Mouse (Mus musculus): Measurements from ENCODE around the gene Ppfibp2.

Gene Ppfibp2

GRCm38 (mm10) chr7:107665221-107665585 lies 70.2 kb downstream of the Ppfibp2 start:
- DNase-seq = no peak

DNA sequence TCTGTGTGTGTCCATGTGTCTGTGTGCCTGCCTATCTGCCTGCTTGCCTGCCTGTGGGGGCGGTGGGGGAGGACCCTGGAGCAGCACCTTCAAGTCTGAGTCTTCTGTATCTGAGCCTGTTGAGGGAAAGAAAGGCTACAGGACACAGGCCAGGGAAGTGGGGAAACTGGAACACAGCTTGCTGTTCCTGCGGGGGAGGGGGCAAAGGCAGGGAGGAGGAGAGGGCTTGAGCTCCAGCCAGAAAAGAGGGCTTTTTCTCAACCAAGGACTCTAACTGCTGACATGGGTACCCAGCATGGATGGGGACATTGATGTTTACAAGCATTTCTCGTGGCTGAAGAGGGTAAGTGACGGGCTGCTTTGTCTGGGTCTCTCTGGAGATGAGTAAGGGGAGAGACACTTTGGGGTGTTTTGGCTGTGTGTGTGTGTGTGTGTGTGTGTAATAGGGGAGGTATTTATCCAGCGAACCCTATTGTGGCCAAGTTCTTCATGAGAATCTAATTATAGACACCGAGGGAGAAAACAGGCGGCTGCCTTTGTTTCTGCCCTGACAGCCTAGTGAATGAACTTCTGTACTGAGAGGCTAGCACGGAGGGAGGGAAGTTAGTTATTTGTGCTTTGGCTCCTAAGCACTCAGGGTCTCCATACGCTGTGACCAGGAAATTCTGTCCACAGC lies 70.7 kb downstream of the Ppfibp2 start:
- peak; percentile 69 for DNase-seq

GRCm38 (mm10) chr7:107666262-107666902 lies 71.4 kb downstream of the Ppfibp2 start:
- no peak for DNase-seq

DNA sequence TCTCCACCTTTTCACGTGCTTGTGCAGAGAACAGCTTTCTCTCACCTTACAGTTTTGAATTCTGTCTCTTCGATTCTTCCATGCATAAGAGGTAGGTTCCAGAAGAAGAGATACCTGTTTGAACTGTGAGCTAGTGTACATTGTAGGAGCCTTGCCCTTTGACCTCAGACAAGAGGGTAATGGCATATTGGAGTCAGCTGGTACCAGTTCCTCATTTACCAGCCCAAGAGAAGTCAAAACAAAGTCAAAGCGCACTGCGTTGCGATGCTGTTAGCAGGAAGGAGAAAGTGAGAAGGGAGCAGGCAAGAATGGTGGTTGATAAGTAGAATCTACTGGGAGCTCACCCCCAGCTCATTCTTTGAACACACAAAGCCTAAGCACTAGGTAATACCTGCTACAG lies 73.5 kb downstream of the Ppfibp2 start:
- DNase-seq = no peak

DNA sequence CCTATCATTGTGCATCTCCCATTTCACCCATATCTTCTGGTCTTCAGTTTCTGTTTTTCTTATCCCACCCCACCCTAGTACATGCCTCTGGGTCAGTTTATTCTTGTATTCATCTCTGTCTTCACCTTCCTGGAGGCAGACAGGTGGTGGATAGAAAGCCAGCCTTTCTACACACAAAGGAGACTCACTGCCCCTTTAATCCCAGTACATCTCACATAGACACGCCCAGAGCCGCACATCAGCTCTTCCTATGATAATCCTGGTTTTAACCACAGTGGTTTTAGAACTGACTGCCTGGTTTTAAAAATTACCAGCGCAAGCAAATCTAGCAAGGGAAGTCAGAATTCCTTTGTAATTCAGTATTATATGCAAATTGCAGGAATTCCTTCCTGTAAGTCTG lies 80.2 kb downstream of the Ppfibp2 start:
- DNase-seq = no peak

DNA sequence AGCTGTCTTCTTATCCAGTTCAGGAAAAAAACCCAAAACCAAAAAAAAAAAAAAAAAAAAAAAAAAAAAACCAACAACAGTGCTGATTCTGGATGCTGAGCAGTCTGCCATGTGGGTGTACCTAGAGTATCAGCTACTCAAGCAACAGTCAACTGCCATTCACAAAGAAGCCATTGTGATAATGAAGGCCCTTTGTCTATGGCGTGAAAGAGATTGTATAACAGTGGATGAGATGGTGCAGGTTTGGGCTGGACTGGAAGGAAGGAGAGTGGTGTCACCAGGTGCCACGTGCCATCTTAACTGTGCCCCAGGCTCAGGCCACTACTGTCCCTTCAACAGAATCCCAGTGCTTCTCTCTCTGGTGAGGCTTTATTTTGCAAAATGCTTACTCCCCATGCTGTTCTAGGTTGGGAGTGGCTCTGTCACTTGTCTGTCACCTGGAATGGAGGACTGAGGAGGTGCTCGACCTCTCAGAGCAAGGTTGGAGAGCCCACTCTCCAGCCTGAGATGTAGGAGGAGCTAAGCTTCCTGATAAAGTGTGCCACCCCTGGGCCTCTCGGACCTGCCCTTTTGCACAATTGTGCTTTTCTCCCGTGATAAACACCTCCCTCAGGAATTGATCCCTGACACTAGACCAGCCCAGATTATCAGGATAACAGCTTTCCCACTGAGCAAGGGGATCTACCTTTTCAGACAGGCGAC lies 85.3 kb downstream of the Ppfibp2 start:
- no peak for DNase-seq

DNA sequence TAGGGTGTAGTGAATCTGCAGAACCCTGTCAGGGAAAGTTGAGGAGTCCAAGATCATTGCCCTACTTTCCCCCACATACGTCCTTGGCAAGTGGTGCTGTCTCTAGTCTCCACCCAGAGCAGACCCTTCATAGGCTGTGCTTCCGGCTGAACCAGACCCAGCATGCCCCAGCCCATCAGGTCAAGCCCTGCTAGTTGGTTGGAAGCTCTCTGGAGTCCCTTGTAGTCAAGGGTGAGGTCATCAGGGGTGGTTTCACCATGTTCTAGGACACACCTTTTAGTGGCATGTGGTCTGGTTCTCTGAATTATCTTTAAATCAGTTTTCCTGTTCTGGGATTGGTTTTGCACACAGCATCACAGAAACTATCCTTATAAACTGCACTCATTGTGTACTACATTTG lies 86.3 kb downstream of the Ppfibp2 start:
- no peak for DNase-seq

GRCm38 (mm10) chr7:107683162-107683561 lies 88.2 kb downstream of the Ppfibp2 start:
- DNase-seq = no peak

- DNase-seq = no peak
These were observed 88.6 kb downstream of the Ppfibp2 start for GRCm38 (mm10) chr7:107683622-107684021.

DNA sequence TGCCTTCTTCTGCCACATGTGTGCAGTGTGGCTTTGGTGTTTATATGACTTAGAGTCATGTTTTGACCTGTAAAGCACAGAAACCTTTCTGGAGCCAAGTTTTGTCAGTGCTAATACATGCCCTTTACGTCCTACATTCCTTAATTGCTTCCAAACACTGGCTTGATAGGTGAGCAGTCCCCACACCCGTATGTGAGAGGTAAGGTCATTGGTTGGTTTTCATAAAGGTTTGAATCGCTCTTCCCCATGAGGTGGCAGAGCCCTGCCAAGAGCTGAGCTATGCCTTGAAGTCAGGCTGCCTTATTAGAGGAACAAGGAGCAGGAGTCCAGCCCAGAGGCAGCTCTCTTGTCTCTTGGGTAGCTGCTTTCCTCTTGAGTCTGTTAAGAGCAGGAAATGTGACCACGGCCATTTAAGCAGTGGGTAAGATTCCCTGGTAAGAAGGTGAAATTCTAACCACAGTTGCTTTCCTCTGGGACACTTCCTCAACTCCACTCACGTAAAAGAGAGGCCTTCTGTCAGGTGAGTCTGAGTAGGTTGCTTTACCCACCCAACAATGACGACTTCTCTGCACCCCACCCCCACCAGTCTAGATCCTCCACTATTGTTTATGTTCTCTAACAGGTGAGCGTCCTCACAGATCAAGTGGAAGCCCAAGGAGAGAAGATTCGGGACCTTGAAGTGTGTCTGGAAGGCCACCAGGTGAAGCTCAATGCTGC lies 90.4 kb downstream of the Ppfibp2 start:
- no peak for DNase-seq

GRCm38 (mm10) chr7:107685955-107686285 lies 90.9 kb downstream of the Ppfibp2 start:
- DNase-seq = no peak

GRCm38 (mm10) chr7:107687412-107687811 lies 92.4 kb downstream of the Ppfibp2 start:
- no peak for DNase-seq

DNA sequence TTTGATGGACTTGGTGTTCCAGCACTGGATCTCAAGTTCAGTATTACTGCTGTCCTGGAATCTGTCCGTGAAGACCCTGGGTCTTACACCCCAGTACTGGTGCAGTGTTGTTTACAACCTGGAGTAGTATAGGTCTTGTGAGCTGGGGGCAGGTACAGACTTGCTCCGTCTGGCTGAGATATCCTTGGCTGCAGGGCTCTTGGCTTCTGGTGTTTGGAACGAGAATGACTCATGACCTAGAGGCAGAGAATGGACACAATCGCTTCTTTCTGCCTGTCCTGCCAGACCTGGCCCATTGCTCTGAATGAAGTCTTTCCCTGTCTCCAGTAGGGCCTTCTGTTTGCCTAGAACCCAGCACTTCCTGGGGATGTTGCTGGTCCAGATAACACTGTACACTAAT lies 93.0 kb downstream of the Ppfibp2 start:
- no peak for DNase-seq

DNA sequence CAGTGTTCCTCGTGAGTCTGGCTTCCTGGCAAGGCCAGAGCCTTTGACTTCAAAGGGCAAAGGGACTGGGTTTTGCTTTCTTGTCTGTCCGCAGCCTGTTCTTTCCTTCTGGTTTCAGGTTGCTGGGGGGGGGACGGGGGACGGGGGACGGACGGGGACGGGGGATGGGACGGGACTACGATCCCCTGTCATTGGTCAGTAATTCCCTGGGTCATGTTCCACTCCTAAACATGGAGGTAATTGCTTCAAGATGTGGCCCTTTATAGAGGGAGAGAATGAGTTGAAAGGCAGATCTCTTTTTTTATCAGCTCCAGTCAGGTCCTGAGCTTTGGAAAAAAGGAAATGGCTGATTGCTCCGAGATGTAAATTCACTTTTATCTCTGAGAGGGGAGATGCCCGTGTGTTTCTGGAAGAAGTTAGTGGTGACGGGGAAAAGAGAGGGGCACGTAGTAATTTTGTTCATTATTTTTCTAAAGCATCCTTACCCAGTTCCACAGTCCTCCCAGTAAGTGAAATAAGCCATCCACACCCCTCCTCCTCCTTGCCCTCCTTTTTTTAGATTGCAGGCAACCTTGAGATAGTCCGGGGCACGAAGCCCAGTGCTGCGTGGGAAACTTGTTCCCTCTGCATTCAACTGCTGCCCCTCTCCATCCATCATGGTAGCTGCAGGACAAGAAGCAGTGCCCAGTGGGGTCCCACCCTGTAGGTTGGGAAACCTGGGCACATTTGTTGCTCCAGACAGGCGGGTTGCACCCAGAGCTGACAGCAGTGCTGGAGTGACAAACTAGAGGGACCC lies 95.6 kb downstream of the Ppfibp2 start:
- no peak for DNase-seq

DNA sequence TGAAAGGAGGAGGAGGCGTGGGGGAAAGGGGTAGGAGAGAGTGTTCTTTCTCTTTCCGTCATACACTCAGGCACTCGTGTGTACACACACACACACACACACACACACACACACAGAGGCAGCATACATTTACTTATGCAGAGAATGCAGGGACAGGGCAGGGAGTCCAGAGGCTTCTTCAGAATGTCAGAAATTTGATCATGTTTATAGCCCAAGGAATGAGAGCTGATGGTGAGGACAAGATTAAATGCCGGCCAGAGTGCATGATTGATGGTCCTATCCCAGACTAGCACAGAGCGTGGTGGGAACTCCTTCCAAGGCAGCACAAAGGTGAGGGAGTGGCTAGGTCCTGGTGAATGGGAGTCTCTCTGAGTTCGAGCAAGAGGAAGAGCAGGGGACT lies 96.5 kb downstream of the Ppfibp2 start:
- DNase-seq = no peak

DNA sequence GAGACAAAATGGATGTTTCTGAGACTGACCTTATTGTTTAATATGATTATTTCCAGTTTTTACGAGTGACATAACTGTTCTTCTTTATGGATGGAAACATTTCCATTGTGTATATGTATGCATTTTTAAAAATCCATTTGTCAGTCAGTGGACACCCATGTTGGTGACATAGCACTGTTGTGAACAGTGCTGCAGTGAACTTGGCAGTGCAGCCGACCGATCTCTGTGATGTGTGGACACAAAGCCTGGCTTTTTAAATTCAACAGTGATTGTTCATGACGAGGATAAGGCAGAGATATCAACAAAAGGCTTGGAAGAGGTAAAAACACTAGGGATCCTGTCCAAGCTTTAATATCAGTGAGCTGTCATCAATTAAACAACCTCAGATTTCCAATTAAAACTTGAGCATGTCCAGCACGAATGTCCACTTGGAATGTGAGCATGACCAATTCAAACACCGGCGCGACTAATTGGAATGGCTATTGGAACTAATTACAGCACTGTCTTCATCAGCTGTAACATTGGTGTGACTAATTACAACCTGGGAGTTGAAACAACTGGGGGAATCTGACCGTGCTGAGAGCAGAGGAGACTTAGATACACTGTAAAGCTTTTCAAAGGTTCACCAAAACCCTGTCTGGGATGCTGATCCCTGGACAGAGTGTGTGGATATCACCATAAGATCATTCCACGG lies 99.4 kb downstream of the Ppfibp2 start:
- no peak for DNase-seq

GRCm38 (mm10) chr7:107697066-107697465 lies 102.1 kb downstream of the Ppfibp2 start:
- no peak for DNase-seq

DNA sequence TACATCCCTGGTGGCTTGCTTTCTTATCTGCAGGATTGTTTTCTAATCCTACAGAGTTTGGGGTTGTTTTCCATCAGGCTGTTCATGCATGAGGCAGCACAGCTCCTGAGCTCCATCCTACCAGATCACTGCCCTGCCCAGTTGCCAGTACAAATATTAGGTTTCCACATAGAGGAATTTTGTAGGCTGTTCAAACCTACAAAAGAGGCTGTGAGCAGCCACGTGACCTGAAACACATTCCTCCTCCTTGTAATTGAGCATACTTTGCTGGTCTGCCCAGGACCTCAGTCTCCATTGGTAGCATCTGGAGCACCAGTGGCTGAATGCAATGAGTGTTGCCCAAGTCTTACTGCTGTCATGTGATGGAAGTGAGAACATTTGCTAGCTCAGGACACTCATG lies 104.9 kb downstream of the Ppfibp2 start:
- no peak for DNase-seq

GRCm38 (mm10) chr7:107700646-107701045 lies 105.6 kb downstream of the Ppfibp2 start:
- no peak for DNase-seq

DNA sequence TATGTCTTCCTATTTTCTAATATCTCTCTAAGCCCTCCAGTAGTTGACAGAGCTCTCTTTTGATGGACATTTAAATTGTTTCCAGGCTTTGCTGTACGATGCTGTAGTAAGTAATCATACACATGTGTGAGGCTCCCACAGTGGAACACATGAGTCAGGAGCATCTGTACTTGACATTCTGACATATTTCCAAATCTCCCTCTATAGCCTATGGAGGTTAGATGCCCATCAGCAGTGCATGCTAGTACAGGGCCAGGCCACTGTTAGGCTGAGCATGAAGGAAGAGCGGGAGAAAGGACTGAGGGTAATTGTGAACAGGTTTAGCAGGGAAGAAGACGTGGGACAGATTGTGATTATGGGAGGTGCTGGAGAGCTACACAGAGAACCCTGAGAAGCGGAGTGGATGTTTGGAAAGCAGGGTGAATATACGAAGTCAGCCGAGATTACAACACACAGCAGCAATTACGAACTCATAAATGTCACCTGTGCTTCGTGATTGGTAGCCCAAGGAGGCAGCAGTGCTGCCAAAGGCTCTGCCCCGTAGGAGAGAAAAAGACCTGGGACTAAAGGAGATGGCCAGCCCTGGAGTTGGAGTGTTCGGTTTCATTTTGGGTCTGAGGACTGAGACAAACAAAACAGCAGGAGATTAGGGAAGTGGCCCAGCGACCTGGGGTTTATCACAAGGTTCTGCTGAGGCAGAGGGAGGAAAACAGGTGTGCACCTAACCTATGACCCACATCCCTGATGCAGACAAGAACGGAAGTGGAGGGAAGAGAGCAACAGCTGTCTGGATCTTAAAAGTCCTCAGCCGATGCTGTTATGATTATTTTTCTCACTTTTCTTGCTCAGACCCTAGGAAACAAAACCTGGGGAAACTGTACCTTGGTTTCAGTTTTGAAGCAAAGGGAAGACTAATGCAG lies 107.7 kb downstream of the Ppfibp2 start:
- DNase-seq = no peak

- no peak for DNase-seq
These were observed 110.9 kb downstream of the Ppfibp2 start for GRCm38 (mm10) chr7:107705941-107706340.

Measured in layer of hippocampus, adult 9-11 months (tissue).